8 mouse cellular contexts compared by ENCODE assay signal in the genomic region with DNA sequence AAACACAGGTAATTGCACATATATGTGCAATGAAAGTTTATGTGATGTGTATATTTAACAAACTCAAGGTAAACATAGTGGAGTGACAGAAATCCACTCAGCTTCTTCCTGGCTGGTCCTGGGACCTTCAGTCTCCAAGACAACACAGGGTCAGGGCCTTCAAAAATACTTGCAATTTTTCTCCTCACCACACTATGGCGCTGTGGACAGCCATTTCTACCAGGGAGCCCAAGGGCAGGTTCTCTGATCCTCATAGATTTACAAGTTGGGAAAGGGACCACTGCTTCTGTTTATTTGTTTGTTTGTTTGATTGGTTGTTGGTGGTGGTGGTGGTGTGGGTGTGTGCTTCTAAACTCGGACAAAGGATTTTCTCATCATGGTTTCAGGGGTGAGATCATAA. TPM values are rescaled to one million over a fixed set of nuclear protein-coding genes. Genes with fewer than 3 reads are reported as not detected.
DNase-seq lines count a peak whose midpoint lies in the region; ATAC-seq lines count a peak whose summit lies in the region.

No protein-coding gene starts in this region.

- intact Hi-C loops in gastrocnemius, postnatal 36 days (cut with DNase I), result no loop called here

- 0 out of 2 replicates have a peak, but pooled peaks have one; percentile 56 for ATAC-seq in erythroid progenitor cell, adult 5-6 weeks (replicated peaks; ENCODE audit: low FRiP score, poor library complexity, severe bottlenecking)

- peak; percentile 32 for DNase-seq in gastrocnemius, postnatal 10 days
- DNase-seq in gastrocnemius, postnatal 36 days, result no peak
- peak; percentile 22 for DNase-seq in thymus, postnatal 25 days
- DNase-seq in thymus, postnatal 14 days, result no peak
- no peak for DNase-seq in right cerebral cortex, postnatal 36 days (ENCODE audit: low spot score in 2 of 2)
- DNase-seq in right cerebral cortex, postnatal 4 days, result no peak
- no peak for DNase-seq in urinary bladder, postnatal 36 days (ENCODE audit: low spot score in 2 of 2)

RNA-seq across cellular contexts. Expression of a gene that starts 3.2 kb away (rescaled TPM):
- not detected for total RNA-seq in gastrocnemius, postnatal 10 days (2021)
- total RNA-seq in gastrocnemius, postnatal 36 days (2021), result not detected
- not detected in 2 replicates for total RNA-seq in erythroid progenitor cell, adult 5-6 weeks (2015; ENCODE audit: low replicate concordance)
- total RNA-seq in erythroid progenitor cell, adult 5-6 weeks (2017; ENCODE audit: low replicate concordance), result not detected in 2 replicates

RNA-seq across cellular contexts. Expression of a gene that starts 5.1 kb away (rescaled TPM):
- 100 to 1,000 TPM; 558 to 576 TPM for total RNA-seq in gastrocnemius, postnatal 10 days (2021)
- total RNA-seq in gastrocnemius, postnatal 36 days (2021), result 100 to 1,000 TPM; 697 to 835 TPM
- total RNA-seq in erythroid progenitor cell, adult 5-6 weeks (2015; ENCODE audit: low replicate concordance), result not detected in 2 replicates
- not detected in 2 replicates for total RNA-seq in erythroid progenitor cell, adult 5-6 weeks (2017; ENCODE audit: low replicate concordance)

RNA-seq across cellular contexts. Expression of a gene that starts 39.5 kb away (rescaled TPM):
- 10 to 100 TPM; 27.2 to 29.0 TPM for total RNA-seq in gastrocnemius, postnatal 10 days (2021)
- total RNA-seq in gastrocnemius, postnatal 36 days (2021), result 1 to 10 TPM; 5.4 to 7.8 TPM
- 29.8 and 64.5 TPM in 2 replicates for total RNA-seq in erythroid progenitor cell, adult 5-6 weeks (2015; ENCODE audit: low replicate concordance)
- 31.8 and 54.4 TPM in 2 replicates for total RNA-seq in erythroid progenitor cell, adult 5-6 weeks (2017; ENCODE audit: low replicate concordance)

RNA-seq across cellular contexts. Expression of a gene that starts 41.3 kb away (rescaled TPM):
- total RNA-seq in gastrocnemius, postnatal 10 days (2021), result 10 to 100 TPM; 18.2 to 31.6 TPM
- 10 to 100 TPM; 21.5 to 36.2 TPM for total RNA-seq in gastrocnemius, postnatal 36 days (2021)
- total RNA-seq in erythroid progenitor cell, adult 5-6 weeks (2015; ENCODE audit: low replicate concordance), result not detected in 2 replicates
- total RNA-seq in erythroid progenitor cell, adult 5-6 weeks (2017; ENCODE audit: low replicate concordance), result not detected in 2 replicates

Comparison
In these comparisons a context has a peak if more than half of its experiments do, and no peak if none do; other contexts are left out.
1. DNase-seq: peak in gastrocnemius, postnatal 10 days (single experiment) and thymus, postnatal 25 days (single experiment); none in gastrocnemius, postnatal 36 days (0 of 2), thymus, postnatal 14 days (single experiment), right cerebral cortex, postnatal 36 days (0 of 2), right cerebral cortex, postnatal 4 days (single experiment) and urinary bladder, postnatal 36 days (0 of 2).
2. RNA of a gene that starts 5.1 kb away (total RNA-seq): 697 to 835 TPM in gastrocnemius, postnatal 36 days and 558 to 576 TPM in gastrocnemius, postnatal 10 days; not detected in erythroid progenitor cell, adult 5-6 weeks; every median in the first group is over 100 times any median in the second.